Mouse (Mus musculus) G1E (cell line): ENCODE results near the gene Dnmt3b.
A peak's percentile ranks its signal among the peaks of the same experiment; 100 is the strongest.

Source experiments
- CTCF ChIP-seq: IDR thresholded peaks from 2 replicates; pipeline ENCODE4 v1.5.1; 2012; ENCODE audit warnings: low read depth, low read length, inconsistent platforms, mixed read lengths
- GATA1 ChIP-seq: IDR thresholded peaks from 2 replicates; pipeline ENCODE4 v1.6.1; 2012; ENCODE audit warnings: borderline replicate concordance, low read length, inconsistent platforms, mixed read lengths
- GATA2 ChIP-seq: IDR thresholded peaks from 2 replicates; pipeline ENCODE4 v1.6.1; 2012; ENCODE audit warnings: low read depth, low read length, inconsistent platforms, borderline replicate concordance
- POLR2AphosphoS5 ChIP-seq: IDR thresholded peaks from 2 replicates; pipeline ENCODE4 v1.6.1; 2012; ENCODE audit warnings: low read depth, low read length, inconsistent platforms; ENCODE audit not compliant: insufficient replicate concordance
- TAL1 ChIP-seq: conservative IDR thresholded peaks from 2 replicates; pipeline ENCODE4 v1.6.1; 2012; ENCODE audit warnings: low read depth, low read length, inconsistent platforms, mixed read lengths

GRCm38 (mm10) chr2:153710701-153711330, 61.6 kb downstream of the Dnmt3b start:
- peak; percentile 38; the same call in 1 of the 2 replicates for TF ChIP-seq CTCF
- no peak for TF ChIP-seq POLR2AphosphoS5
- no peak for TF ChIP-seq GATA1
- no peak for TF ChIP-seq TAL1
- no peak for TF ChIP-seq GATA2
